Mouse (Mus musculus): Measurements from ENCODE around the gene Mmd2.

DNA sequence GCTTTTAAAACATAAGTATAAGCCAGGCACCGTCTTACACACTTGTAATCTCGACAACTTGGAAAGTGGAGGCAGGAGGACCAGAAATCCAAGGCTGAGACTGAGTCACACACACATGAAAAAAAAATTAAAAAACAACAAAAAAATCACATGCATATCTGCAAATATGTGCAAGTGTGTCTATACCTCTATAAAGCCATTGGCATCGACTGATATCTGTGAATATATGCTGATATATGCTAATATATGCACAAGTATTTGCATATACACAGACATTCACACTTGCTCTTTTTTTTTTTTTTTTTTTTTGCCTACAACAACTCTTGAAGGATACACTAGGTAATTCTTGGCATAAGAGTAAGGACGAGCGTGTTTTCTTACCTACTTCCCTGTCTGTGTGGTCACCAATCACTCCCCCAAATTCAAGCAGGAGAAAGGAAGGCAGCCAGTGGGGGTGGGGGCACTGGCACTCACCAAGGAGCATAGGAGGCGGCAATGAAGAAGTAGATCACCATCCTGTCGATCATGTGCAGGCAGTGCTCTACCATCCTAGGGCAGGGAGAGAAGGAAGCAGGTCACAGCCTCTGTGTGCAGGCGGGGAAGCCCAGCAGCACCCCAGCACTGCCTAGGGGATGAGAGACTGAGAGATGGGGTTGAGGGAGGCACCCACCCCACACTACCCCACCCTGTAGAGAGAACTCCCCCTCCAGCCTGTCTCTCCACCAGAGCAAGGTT lies 34.1 kb downstream of the Mmd2 start:
- TF ChIP-seq CTCF (IDR thresholded peaks at IDR 0.05) (no peak), EP300 (IDR thresholded peaks at IDR 0.05; ENCODE audit: insufficient read depth, low read depth, low read length) (no peak)
